Mouse (Mus musculus) thymus, postnatal 25 days (tissue): Measurements from ENCODE around the gene Bves.
A peak's percentile ranks its signal among the peaks of the same experiment; 100 is the strongest.
"Not testable (repeated sequence)": the region's sequence is repeated elsewhere in the genome, so short reads cannot be mapped to it uniquely, and the experiment has no call there.

Experiments
- DNase-seq: peaks from one replicate; pipeline ENCODE4 v3.0.0; 2022

Bves gene

DNA sequence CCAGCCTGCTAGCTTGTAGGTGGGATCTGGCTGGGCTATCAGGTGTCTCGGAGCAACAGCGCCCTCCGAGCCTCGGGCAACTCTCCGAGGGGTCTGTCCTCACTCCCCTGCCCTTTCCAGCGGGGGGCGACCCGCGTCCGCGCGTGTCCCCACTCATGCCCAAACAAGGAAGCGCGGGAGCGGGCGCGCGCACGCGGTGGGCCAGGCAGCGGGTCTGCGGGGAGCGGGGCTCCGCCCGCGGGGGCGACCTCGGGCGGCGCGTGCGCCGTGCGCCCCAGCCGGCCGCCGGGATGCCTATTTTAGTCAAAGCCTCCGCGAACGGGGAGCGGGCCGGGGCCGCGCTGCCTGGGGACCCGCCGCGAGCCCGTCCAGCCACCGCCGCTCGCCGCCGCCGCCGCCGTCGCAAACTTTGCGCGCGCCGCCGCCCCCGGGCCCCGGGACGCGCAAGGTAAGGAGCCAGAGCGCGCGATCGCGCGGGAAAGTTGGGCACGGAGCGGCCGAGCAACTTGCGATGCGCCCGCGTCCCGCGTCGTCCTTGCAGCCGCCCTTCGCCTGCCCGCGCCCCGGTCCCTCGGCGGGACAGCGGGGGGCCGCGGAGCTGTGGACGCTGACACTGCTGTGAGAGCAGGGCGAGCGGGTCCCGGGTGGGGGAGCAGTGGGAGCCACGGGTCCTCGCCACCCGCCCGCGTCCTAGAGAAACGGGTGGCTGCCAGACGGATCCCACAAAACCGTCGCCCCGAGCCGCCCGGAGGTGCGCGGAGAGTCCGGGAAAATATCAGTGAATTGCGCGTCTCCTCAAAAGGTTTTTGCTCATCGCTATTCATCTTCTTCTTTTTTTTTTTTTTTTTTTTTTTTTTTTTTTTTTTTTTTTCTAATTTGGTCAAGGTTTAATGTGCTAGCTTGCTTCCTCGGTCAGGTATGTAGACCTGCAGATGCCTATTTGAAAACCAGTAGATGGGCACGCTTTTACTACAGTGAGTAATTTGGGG, at the start of gene Bves:
TSS of gene Bves (plus strand) at position 339 of the 989 bp plus-strand sequence.
- DNase-seq = no peak

DNA sequence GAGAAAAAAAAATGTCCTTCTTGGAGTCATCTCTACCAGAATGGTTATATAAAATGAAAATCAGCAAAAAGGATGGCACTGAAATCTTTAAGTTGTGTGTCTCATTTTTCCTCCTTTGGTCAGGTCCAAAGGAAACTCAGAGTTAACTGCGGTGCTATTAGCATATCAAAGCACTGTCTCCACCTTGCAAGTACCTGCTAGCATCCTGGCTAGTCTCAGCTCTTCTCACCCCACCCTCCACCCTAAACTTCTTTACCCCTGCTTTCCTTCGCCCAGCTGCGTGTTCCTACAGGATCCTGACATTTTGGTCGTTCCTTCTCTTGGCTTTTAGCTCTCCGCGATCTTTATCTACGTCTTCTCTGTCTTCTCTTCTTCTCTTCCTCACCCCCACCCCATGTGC, 47.2 kb upstream of the Bves start:
- DNase-seq = no peak

- no peak for DNase-seq
Observed at GRCm38 (mm10) chr10:45289218-45290105, 46.1 kb upstream of the Bves start.

- no peak for DNase-seq
Observed at GRCm38 (mm10) chr10:45290618-45291017, 45.0 kb upstream of the Bves start.

DNA sequence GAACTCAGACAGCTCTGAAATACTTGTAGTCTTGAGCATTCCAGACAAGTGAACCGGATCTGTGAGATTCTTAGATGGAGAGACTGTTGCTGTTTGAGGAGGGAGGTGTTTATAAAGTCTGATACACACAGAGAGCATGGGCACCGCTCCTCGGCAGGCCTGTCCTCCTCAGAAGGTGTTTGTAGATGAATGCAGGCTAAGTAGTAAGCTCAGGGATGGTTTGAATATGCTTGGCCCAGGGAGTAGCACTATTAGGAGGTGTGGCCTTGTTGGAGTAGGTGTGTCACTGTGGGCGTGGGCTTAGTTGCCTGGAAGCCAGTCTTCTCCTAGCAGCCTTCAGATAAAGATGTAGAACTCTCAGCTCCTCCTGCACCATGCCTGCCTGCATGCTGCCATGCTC, 43.4 kb upstream of the Bves start:
- not testable (repeated sequence) for DNase-seq

DNA sequence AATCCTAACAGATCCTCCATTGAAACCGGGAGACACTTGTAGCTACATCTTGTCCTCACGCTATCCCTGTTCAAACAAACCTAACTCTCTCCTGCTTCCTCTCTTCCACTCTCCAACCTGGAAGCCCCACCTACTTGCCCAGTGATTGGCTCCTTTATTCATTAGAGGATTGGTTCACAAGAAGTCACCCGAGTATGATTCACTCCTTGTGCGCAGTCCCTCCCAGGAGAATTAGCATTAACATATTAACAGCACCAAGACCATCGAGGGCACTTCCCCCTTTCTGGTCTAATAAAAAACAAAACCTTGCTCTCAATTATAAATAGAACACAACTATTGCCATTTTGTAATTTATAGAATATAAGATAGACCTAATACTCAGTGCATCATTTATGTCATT, 40.5 kb upstream of the Bves start:
- no peak for DNase-seq

- no peak for DNase-seq
Observed at GRCm38 (mm10) chr10:45298503-45298902, 37.1 kb upstream of the Bves start.

DNA sequence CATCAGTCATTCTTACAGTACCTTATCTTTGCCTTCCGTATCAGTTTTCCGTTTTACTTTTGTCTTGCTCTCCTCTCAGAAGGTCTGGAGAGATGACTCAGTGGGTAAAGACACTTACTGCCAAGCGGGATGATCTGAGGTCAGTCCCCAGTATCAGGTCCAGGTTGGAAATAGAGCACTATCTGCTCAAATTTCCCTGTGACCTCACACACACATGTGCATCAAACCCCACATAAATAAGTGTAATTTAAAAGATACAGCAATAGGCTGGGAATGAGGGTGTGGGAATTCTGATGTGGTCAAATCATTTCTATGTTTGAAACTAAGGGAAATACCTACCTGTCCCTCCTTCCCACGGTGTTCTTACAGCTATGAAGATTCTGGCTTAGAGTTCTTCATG, 36.1 kb upstream of the Bves start:
- DNase-seq = no peak

DNA sequence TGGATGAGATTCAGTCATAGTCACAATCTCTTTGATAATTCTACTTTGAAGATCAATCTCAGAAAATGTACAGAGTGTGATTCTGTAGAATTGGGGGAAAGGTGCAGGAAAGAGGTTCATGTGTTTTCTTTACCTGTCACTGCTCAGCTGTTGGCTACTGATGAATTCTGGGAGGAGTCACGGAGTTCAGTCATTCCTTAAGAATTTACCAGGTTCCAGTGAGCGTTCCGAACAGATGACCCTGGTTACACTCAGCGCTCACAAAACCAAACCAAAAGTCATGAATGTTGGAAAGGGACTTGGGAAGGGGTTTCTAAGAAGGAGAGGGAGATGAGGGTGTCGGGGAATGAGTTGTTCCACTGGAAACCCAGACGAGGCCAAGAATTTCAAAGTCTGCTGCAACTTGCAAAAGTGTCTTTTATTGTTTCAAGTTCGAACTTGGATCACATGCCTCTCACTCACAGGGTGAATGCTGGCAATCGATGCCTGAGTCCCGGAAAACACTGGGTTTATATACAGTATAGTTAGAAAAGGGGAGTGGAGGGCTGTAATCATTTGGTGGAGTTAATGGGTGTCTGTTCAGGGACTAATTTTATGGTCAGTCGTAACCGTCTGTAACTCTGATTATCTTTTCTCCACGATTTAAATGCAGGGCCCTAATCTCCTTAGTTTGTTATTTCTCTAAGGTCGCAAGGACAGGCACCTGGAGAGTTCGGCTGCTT, 32.1 kb upstream of the Bves start:
- no peak for DNase-seq

DNA sequence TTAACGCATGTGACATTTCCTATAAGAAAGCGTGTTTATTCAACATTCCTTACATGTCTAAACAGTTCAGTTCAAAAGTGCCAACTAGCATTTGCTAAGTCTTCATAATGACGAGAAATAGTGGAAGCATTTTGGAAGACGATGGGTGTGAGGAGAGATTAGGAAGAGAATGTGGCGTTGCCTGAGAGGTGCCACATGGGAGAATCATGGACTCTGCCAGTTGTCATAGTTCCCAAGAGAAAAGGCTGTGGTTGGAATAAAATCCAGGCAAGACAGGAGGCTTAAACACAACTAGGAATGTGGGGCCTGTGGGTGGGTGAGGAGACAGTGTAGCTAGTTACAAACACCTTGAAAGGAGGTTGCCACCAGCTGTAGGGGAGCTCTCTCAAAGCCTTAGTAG, 30.4 kb upstream of the Bves start:
- DNase-seq = no peak

DNA sequence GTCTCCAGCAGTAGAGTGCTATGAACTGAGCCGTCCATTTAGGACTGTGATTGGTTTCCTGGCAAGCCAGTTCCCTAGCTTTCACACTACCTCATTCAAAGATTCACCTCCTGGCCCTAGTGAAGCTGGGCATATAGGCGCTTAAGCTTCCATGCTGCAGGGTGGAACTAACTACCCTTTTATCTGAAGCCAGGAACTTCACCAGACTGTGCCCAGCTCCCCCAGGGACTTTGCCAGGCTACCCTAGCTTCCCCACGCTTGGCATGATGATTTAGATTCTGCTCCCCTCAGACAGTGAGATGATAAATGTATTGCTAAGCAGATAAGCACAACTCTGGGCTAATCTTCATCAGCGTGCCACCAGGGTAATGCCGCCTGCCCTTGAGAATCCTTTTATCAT, 24.4 kb upstream of the Bves start:
- DNase-seq = no peak

- DNase-seq = no peak
Observed at GRCm38 (mm10) chr10:45311624-45312023, 23.9 kb upstream of the Bves start.

- no peak for DNase-seq
Observed at GRCm38 (mm10) chr10:45314865-45315264, 20.7 kb upstream of the Bves start.

DNA sequence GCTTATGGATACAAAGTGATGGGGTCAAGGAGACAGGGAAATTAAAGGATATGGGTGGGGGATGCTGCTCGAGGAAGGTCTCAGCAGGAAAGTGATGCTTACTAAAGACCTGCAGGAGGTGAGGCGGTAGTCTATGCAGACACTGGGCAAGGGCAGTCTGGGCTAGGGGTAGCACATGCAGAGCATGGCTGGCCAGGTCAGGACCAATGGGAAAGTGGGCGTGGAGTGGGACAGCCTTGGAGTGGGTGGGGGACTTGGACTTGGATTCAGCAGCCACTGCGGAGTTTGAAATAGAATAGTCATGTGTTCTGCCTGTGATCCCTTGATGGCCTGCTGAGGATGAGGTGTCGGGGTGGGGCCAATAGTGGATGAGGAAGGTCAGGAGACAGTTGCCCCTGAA, 16.6 kb upstream of the Bves start:
- DNase-seq = no peak

- no peak for DNase-seq
Observed at GRCm38 (mm10) chr10:45320296-45320695, 15.3 kb upstream of the Bves start.

DNA sequence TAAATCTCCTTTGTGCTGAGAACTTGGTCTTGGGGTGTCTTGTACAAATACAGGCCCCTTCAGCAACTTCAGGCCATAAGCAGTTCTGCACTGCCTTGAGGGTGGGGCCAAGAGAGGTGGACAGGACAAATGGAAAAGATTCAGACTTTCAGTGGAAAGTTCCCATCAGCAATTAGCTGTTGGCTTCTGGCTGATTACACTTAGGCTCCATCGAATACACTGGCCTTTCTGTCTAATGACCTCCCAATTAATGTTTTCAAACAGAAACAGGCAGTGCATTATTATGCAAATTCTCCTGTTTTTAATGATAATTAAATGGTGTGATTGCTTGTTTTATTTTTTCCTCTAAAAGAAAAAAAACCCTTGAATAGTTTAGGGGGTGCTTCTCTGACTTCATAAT, 11.4 kb upstream of the Bves start:
- DNase-seq = no peak

DNA sequence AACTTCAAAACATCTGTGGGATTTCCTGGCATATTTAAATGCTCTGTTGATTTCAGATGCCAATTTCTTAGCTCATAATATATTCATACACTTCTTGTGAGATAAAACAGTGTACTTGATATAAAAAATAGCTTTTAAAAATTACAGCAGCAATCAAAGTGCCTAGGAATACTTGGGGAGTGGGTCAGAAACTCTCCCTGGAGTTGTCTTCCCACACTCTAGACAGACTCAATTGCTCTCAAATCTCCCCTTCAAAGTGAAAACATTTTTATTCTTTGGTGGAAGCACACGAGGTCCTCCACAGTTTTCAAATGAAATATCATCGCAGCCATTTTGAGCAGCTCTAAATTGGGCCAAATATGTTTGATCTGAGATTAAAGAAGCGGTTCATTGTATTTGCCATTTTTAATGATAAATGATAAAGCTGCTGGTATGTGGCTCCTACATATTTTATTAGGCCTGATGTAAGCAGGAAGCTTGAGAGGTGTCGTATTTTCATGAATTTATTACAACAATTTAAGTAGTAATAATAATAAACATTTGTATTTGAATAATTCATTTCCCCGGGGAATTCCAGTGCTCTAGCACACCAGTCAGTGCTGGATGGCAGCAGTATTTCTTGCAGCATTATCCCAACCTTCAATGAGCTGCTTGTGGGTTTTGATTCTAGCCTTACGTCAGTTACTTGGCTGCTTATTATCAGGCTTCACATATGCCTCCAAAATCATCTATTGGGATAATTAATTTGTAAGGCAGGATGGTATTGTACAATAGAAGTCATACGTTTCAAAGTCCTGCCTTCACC, 7.2 kb upstream of the Bves start:
- DNase-seq = no peak

GRCm38 (mm10) chr10:45334925-45335324, 647 bp upstream of the Bves start:
- DNase-seq = no peak

GRCm38 (mm10) chr10:45339106-45339505, 3.5 kb downstream of the Bves start:
- no peak for DNase-seq

DNA sequence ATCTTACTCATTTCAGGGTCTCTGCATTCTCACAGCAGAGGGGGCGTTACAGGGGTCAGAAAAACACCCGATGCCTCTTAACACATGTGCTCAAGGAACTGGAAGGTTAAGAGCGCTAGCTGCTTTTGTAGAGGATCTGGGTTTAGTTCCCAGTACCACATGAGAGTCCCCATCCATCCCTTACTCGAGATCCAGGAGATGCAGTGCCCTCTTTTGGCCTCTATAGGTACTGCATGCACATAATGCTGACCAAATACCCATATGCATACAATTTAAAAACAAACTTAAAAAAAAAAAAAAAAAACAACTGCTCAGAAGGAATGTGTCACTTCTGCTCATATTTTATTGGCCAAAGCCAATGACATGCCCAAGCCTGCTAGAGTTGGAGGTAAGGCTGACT, 8.8 kb downstream of the Bves start:
- DNase-seq = no peak

GRCm38 (mm10) chr10:45345217-45345616, 9.6 kb downstream of the Bves start:
- DNase-seq = no peak

DNA sequence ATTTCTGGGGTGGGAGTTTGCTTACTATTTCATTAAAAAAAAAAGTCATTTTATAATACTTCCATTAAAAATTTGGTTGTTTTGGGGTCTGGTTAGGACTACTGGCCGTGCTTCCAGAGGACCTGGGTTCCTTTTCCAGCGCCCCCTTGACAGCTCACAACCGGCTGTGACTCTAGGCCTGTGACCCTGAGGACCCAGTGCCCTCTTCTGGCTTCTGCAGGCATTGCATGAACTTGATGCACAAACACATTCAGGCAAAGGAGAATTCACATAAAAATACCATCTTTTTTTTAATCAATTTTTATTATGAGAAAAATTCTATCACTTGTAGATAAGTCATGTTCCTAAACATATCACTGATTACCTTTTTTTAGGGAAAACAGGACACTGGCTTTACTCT, 12.6 kb downstream of the Bves start:
- DNase-seq = peak; percentile 7
